Mouse (Mus musculus): ENCODE data around the gene Zdhhc6. TPM values are rescaled to one million over a fixed set of nuclear protein-coding genes. Genes with fewer than 3 reads are reported as not detected.

Zdhhc6 gene
- polyA plus RNA-seq, 1 experiment from 2014 or later, result 49.0 TPM

DNA sequence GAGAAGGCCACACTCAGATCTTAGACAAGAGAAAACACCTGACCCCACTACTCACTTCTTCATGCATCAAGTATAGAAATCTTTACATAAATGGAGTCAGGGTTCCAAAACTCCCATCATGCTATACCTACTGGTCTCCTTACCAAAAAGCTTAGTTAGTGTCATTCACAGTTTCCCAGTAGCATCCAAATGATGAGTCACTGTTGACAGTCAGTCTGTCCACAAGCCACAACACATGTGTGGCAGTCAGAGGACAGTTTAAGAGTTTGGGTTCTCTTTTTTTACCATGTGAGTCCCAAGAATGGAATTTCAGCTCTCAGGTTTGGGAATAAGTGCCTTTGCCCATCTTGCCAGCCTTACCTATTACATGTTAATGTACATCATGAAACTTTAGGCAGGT, 26.9 kb downstream of the Zdhhc6 start:
- Histone ChIP-seq H3K27me3 (no peaks in the 10 kb centered on the region), H3K4me2 (no peak overlapping the region), H3K9ac (no peak overlapping the region), H3K36me3 (replicated peaks) (peaks cover 98% of the 10 kb centered on the region), H3K4me1 (replicated peaks) (peaks cover 54% of the 10 kb centered on the region), H3K9me3 (replicated peaks) (no peaks in the 10 kb centered on the region), H3K4me3 (replicated peaks) (no peak overlapping the region), H3K27ac (replicated peaks) (peak overlapping the region; percentile 15; the same call in 1 of the 2 replicates)
- no peak for ATAC-seq (ENCODE audit: insufficient read depth)

- H3K9me3 ChIP-seq (replicated peaks), result no peaks in the 10 kb centered on the region
- H3K9ac ChIP-seq, result peak overlapping the region; percentile 9; the same call in 1 of the 2 replicates
- peaks cover 95% of the 10 kb centered on the region for H3K36me3 ChIP-seq (replicated peaks)
- no peak for ATAC-seq (ENCODE audit: insufficient read depth)
- H3K4me3 ChIP-seq (replicated peaks), result peak overlapping the region; percentile 47
- H3K4me2 ChIP-seq, result peak overlapping the region; percentile 60
- peak overlapping the region; percentile 90 for H3K27ac ChIP-seq (replicated peaks)
- no peaks in the 10 kb centered on the region for H3K27me3 ChIP-seq
- WGBS (ENCODE audit: insufficient replicate concordance), result 79% methylated on average over 4 of the region's 4 CpGs
- peaks cover 52% of the 10 kb centered on the region for H3K4me1 ChIP-seq (replicated peaks)
Measured at GRCm38 (mm10) chr19:55286034-55286433, 29.8 kb downstream of the Zdhhc6 start.

DNA sequence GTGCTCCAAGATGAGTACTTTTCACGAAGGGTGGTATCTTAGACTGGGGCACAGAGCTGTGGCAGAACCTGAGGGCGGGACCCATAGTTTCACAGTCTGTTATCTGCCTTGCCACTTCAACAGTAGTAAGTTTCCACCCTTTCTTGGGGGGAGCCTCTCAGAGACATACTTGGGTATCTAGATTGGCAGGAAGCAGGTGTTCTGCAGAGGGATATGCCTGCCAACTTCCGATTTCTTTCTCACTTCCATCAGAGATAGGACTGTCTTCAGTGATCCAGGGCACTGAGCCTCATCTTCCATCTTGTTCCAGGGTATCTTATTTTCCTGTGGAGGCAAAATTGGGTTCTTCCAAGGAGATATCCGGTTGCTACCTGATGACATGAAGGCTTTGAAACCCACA, 31.7 kb downstream of the Zdhhc6 start:
- H3K27me3 ChIP-seq, result no peaks in the 10 kb centered on the region
- peak overlapping the region; percentile 47 for H3K4me3 ChIP-seq (replicated peaks)
- H3K9ac ChIP-seq, result peak overlapping the region; percentile 39
- peak; percentile 100 for ATAC-seq (ENCODE audit: insufficient read depth)
- peaks cover 48% of the 10 kb centered on the region for H3K4me1 ChIP-seq (replicated peaks)
- H3K36me3 ChIP-seq (replicated peaks), result peaks cover 89% of the 10 kb centered on the region
- peak overlapping the region; percentile 90 for H3K27ac ChIP-seq (replicated peaks)
- peak overlapping the region; percentile 60 for H3K4me2 ChIP-seq
- WGBS (ENCODE audit: insufficient replicate concordance), result 21% methylated on average over 4 of the region's 4 CpGs
- no peaks in the 10 kb centered on the region for H3K9me3 ChIP-seq (replicated peaks)

- H3K4me3 ChIP-seq (replicated peaks), result no peak overlapping the region
- H3K36me3 ChIP-seq (replicated peaks), result peaks cover 58% of the 10 kb centered on the region
- ATAC-seq (ENCODE audit: insufficient read depth), result no peak
- H3K4me1 ChIP-seq (replicated peaks), result peaks cover 47% of the 10 kb centered on the region
- 64% methylated on average over 3 of the region's 3 CpGs for WGBS (ENCODE audit: insufficient replicate concordance)
- no peaks in the 10 kb centered on the region for H3K27me3 ChIP-seq
- peak overlapping the region; percentile 26; the same call in 1 of the 2 replicates for H3K27ac ChIP-seq (replicated peaks)
- H3K9me3 ChIP-seq (replicated peaks), result no peaks in the 10 kb centered on the region
- H3K9ac ChIP-seq, result no peak overlapping the region
- H3K4me2 ChIP-seq, result no peak overlapping the region
Measured at GRCm38 (mm10) chr19:55276770-55277169, 39.1 kb downstream of the Zdhhc6 start.

- no peak overlapping the region for H3K4me2 ChIP-seq
- no peak overlapping the region for H3K4me3 ChIP-seq (replicated peaks)
- H3K4me1 ChIP-seq (replicated peaks), result peaks cover 52% of the 10 kb centered on the region
- no peaks in the 10 kb centered on the region for H3K27me3 ChIP-seq
- no peak overlapping the region for H3K9ac ChIP-seq
- no peak for ATAC-seq (ENCODE audit: insufficient read depth)
- no peaks in the 10 kb centered on the region for H3K9me3 ChIP-seq (replicated peaks)
- H3K27ac ChIP-seq (replicated peaks), result peak overlapping the region; percentile 65
- peaks cover 55% of the 10 kb centered on the region for H3K36me3 ChIP-seq (replicated peaks)
- 47% methylated on average over 4 of the region's 4 CpGs for WGBS (ENCODE audit: insufficient replicate concordance)
Measured at GRCm38 (mm10) chr19:55276100-55276499, 39.7 kb downstream of the Zdhhc6 start.

GRCm38 (mm10) chr19:55273340-55273739, 42.5 kb downstream of the Zdhhc6 start:
- H3K4me3 ChIP-seq (replicated peaks), result no peak overlapping the region
- no peaks in the 10 kb centered on the region for H3K27me3 ChIP-seq
- peaks cover 57% of the 10 kb centered on the region for H3K36me3 ChIP-seq (replicated peaks)
- WGBS (ENCODE audit: insufficient replicate concordance), result 23% methylated on average over 6 of the region's 6 CpGs
- peak; percentile 81 for ATAC-seq (ENCODE audit: insufficient read depth)
- peak overlapping the region; percentile 19; the same call in 1 of the 2 replicates for H3K4me2 ChIP-seq
- H3K4me1 ChIP-seq (replicated peaks), result peaks cover 74% of the 10 kb centered on the region
- 0 out of 2 replicates have a peak overlapping the region, but pooled peaks have one; percentile 3 for H3K9ac ChIP-seq
- H3K27ac ChIP-seq (replicated peaks), result peak overlapping the region; percentile 82
- H3K9me3 ChIP-seq (replicated peaks), result no peaks in the 10 kb centered on the region

GRCm38 (mm10) chr19:55271448-55271847, 44.4 kb downstream of the Zdhhc6 start:
- Histone ChIP-seq H3K4me2 (no peak overlapping the region), H3K9ac (no peak overlapping the region), H3K9me3 (replicated peaks) (no peaks in the 10 kb centered on the region), H3K4me3 (replicated peaks) (no peak overlapping the region), H3K4me1 (replicated peaks) (peaks cover 83% of the 10 kb centered on the region), H3K27ac (replicated peaks) (peak overlapping the region; percentile 56; the same call in 1 of the 2 replicates), H3K27me3 (no peaks in the 10 kb centered on the region), H3K36me3 (replicated peaks) (peaks cover 52% of the 10 kb centered on the region)
- ATAC-seq (ENCODE audit: insufficient read depth), result peak; percentile 40; the same call in 1 of the 2 replicates
- WGBS (ENCODE audit: insufficient replicate concordance), result 41% methylated on average over 3 of the region's 3 CpGs

- WGBS (ENCODE audit: insufficient replicate concordance), result 82% methylated on average over 5 of the region's 5 CpGs
- Histone ChIP-seq H3K9ac (no peak overlapping the region), H3K4me2 (no peak overlapping the region), H3K27me3 (no peaks in the 10 kb centered on the region), H3K27ac (replicated peaks) (0 out of 2 replicates have a peak overlapping the region, but pooled peaks have one; percentile 4), H3K4me1 (replicated peaks) (peaks cover 79% of the 10 kb centered on the region), H3K4me3 (replicated peaks) (no peak overlapping the region), H3K36me3 (replicated peaks) (peaks cover 52% of the 10 kb centered on the region), H3K9me3 (replicated peaks) (no peaks in the 10 kb centered on the region)
- no peak for ATAC-seq (ENCODE audit: insufficient read depth)
Measured at GRCm38 (mm10) chr19:55269051-55269450, 46.8 kb downstream of the Zdhhc6 start.

DNA sequence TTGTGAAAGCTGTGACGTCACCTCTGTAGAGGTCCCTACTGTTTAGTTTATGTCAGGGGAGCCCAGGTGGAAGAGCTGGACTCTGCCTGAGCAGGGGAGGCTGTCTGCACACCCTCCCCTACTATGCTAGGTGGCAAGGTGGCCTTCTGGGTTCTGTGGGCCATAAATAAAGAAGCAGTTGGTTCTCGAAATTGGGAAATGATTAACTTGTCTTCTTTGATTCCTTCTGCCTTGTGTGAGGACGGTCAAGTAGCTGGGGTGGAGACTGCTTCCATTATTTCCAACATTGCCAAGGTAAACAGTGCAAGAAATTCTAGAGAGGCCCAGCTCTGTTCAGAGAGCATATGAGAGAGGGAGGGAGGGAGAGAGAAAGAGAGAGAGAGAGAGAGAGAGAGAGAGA, 47.7 kb downstream of the Zdhhc6 start:
- Histone ChIP-seq H3K27me3 (no peaks in the 10 kb centered on the region), H3K4me2 (no peak overlapping the region), H3K9ac (no peak overlapping the region), H3K9me3 (replicated peaks) (no peaks in the 10 kb centered on the region), H3K36me3 (replicated peaks) (peaks cover 48% of the 10 kb centered on the region), H3K4me1 (replicated peaks) (peaks cover 72% of the 10 kb centered on the region), H3K27ac (replicated peaks) (0 out of 2 replicates have a peak overlapping the region, but pooled peaks have one; percentile 7), H3K4me3 (replicated peaks) (no peak overlapping the region)
- WGBS (ENCODE audit: insufficient replicate concordance), result 54% methylated on average over 3 of the region's 3 CpGs
- ATAC-seq (ENCODE audit: insufficient read depth), result no peak

- H3K27ac ChIP-seq (replicated peaks), result no peak overlapping the region
- WGBS (ENCODE audit: insufficient replicate concordance), result 81% methylated on average over 3 of the region's 3 CpGs
Measured at GRCm38 (mm10) chr19:55266786-55267185, 49.0 kb downstream of the Zdhhc6 start.

DNA sequence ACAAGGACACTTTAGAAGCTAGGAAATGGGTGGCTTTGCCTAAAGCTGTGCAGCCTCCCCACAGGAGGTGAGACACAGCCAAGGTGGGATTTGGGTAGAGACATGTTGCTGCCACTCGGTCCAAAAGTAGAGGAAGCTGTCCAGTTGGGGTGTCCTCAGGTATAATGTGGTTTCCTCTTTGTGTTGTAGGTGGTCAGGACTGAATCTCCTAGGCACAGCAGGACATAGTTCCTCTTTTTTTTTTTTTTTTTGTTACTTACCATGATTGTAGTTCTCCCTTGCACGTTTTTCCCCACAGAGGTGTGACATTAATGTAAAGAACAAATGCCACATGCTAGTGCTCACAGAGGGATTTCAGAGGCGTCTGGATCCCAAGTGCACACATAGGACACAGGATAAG, 50.6 kb downstream of the Zdhhc6 start:
- Histone ChIP-seq H3K4me1 (replicated peaks) (peaks cover 68% of the 10 kb centered on the region), H3K4me3 (replicated peaks) (no peak overlapping the region), H3K27ac (replicated peaks) (no peak overlapping the region), H3K9ac (no peak overlapping the region), H3K36me3 (replicated peaks) (peaks cover 33% of the 10 kb centered on the region), H3K9me3 (replicated peaks) (no peaks in the 10 kb centered on the region), H3K27me3 (no peaks in the 10 kb centered on the region), H3K4me2 (no peak overlapping the region)
- no peak for ATAC-seq (ENCODE audit: insufficient read depth)
- WGBS (ENCODE audit: insufficient replicate concordance), result 40% methylated on average over 3 of the region's 3 CpGs

More at GRCm38 (mm10) chr19:55266786-55267185, 49.0 kb downstream of the Zdhhc6 start:
- no peak for ATAC-seq (ENCODE audit: insufficient read depth)
- H3K4me3 ChIP-seq (replicated peaks), result no peak overlapping the region
- no peak overlapping the region for H3K9ac ChIP-seq
- no peaks in the 10 kb centered on the region for H3K9me3 ChIP-seq (replicated peaks)
- H3K4me1 ChIP-seq (replicated peaks), result peaks cover 70% of the 10 kb centered on the region
- no peak overlapping the region for H3K4me2 ChIP-seq
- peaks cover 40% of the 10 kb centered on the region for H3K36me3 ChIP-seq (replicated peaks)
- no peaks in the 10 kb centered on the region for H3K27me3 ChIP-seq
